Mouse (Mus musculus): ENCODE results near the gene Sept10. TPM values are rescaled to one million over a fixed set of nuclear protein-coding genes. Genes with fewer than 3 reads are reported as not detected.

Gene Sept10
- total RNA-seq, 4 experiments from 2014 or later, result 8.9 to 11.2 (median 9.6) TPM

Other genes with a start within 250 kb of the Sept10 start
- gene Sowahc, start 106 bp upstream of the Sept10 start, total RNA-seq (2022), result 10 to 100 TPM in 1 of 4 experiments, 1 to 10 TPM in 3; 6.8 to 10.4 (median 8.3) TPM
- gene P4ha1, start 101.4 kb upstream of the Sept10 start, total RNA-seq (2022), result 10 to 100 TPM; 30.4 to 37.8 (median 35.9) TPM
- 10 to 100 TPM; 21.7 to 56.4 (median 45.6) TPM for gene Gm10273, start 173.8 kb upstream of the Sept10 start, total RNA-seq (2022)
- gene Pla2g12b, start 181.8 kb upstream of the Sept10 start, total RNA-seq (2022), result not detected
- under 1 TPM; 0.13 to 0.72 (median 0.19) TPM for gene Oit3, start 219.9 kb upstream of the Sept10 start, total RNA-seq (2022)